In genomic region chr16:95999291-95999690, GRCm38 (mm10) we compare ENCODE assay signal across 19 mouse cellular contexts. TPM values are rescaled to one million over a fixed set of nuclear protein-coding genes. Genes with fewer than 3 reads are reported as not detected.
DNase-seq lines count a peak whose midpoint lies in the region; ATAC-seq and TF ChIP-seq lines count a peak whose summit lies in the region.
"Had no signal": no experiment of that assay in that cellular context is flagged by ENCODE, and none has a peak within 500 bp of the region (broad histone marks: within the 10 kb centered on the region; RNA-seq: fewer than 3 reads in every experiment).

No protein-coding gene starts in this region.

- in situ Hi-C loops in CH12.LX (cut with MboI; ENCODE audit: low pct_ligation_motif_present, low pct_unique_long_range_greater_than_20kb, low sequenced_read_pairs): no loop called here

- H3K27ac ChIP-seq in heart, embryonic 12.5 days (ENCODE audit: poor library complexity, severe bottlenecking): no peak overlapping the region
- H3K27ac ChIP-seq in CH12.LX (ENCODE audit: insufficient read depth, low read depth): no peak overlapping the region
- no peak overlapping the region for H3K27ac ChIP-seq in kidney, adult 2 months (ENCODE audit: insufficient read depth, low read depth, low read length)
- H3K27ac ChIP-seq: limb, embryonic 15.5 days; midbrain, embryonic 12.5 days had no signal

- TF ChIP-seq CTCF in CH12.LX (conservative IDR thresholded peaks at IDR 0.05 in 1 of 2, IDR thresholded peaks at IDR 0.05 in 1 of 2; ENCODE audit: low read depth in 2 of 2, low read length in 2 of 2): no peak
- no peak for TF ChIP-seq CTCF in kidney, adult 2 months (conservative IDR thresholded peaks at IDR 0.05; ENCODE audit: insufficient read depth, insufficient read length, low read depth, low read length)

- H3K27me3 ChIP-seq in heart, embryonic 12.5 days (replicated peaks): no peaks in the 10 kb centered on the region
- H3K27me3 ChIP-seq in CH12.LX (replicated peaks): peaks cover 2% of the 10 kb centered on the region
- no peaks in the 10 kb centered on the region for H3K27me3 ChIP-seq in kidney, adult 2 months (replicated peaks; ENCODE audit: control insufficient read depth, insufficient read depth, low read length)
- H3K27me3 ChIP-seq: limb, embryonic 15.5 days; midbrain, embryonic 12.5 days had no signal

- peaks cover 8% of the 10 kb centered on the region; the same call in 1 of the 2 replicates for H3K4me1 ChIP-seq in heart, embryonic 12.5 days (replicated peaks)
- H3K4me1 ChIP-seq in CH12.LX (ENCODE audit: control insufficient read depth in 1 of 2, insufficient read depth in 2 of 2): peaks cover 0 to 5% of the 10 kb centered on the region in 2 experiments; a peak in 3 of 4 replicates
- H3K4me1 ChIP-seq in kidney, adult 2 months (ENCODE audit: control insufficient read depth, insufficient read depth, low read length): no peaks in the 10 kb centered on the region
- H3K4me1 ChIP-seq: limb, embryonic 15.5 days; midbrain, embryonic 12.5 days had no signal

- H3K36me3 ChIP-seq in heart, embryonic 12.5 days: peaks cover 50% of the 10 kb centered on the region
- peaks cover 0 to 5% of the 10 kb centered on the region in 2 experiments for H3K36me3 ChIP-seq in CH12.LX (replicated peaks in 1 of 2; ENCODE audit: control insufficient read depth in 1 of 2, insufficient read depth in 1 of 2, low read length in 1 of 2)
- H3K36me3 ChIP-seq in kidney, adult 2 months (ENCODE audit: control insufficient read depth, insufficient read depth, low read length): peaks cover 10% of the 10 kb centered on the region

- 72% methylated on average over 5 of the region's 5 CpGs for WGBS in heart, embryonic 12.5 days
- 74% methylated on average over 5 of the region's 5 CpGs for WGBS in kidney, adult 2 months

- TF ChIP-seq EP300 in CH12.LX (IDR thresholded peaks at IDR 0.05; ENCODE audit: low read length): no peak

- dilution Hi-C loops in CH12.LX (cut with MboI; ENCODE audit: extremely low pct_ligation_motif_present, extremely low pct_unique_long_range_greater_than_20kb, low sequenced_read_pairs): no loop called here

- H3K4me3 ChIP-seq in heart, embryonic 12.5 days: no peak overlapping the region
- H3K4me3 ChIP-seq in CH12.LX (replicated peaks in 1 of 3; ENCODE audit: low read depth in 2 of 3, low read length in 2 of 3, poor library complexity in 1 of 3): no peak overlapping the region
- no peak overlapping the region for H3K4me3 ChIP-seq in kidney, adult 2 months (ENCODE audit: insufficient read depth, low read depth, low read length)
- H3K4me3 ChIP-seq: erythroblast, embryonic 14.5 days; limb, embryonic 15.5 days; midbrain, embryonic 12.5 days had no signal

- no peaks in the 10 kb centered on the region for H3K79me2 ChIP-seq in CH12.LX (replicated peaks; ENCODE audit: control insufficient read depth, extremely low read depth, insufficient read depth, poor library complexity, severe bottlenecking)

- TF ChIP-seq RAD21 in CH12.LX (IDR thresholded peaks at IDR 0.05; ENCODE audit: low read depth, low read length): no peak

- no peak for ATAC-seq in heart, embryonic 12.5 days (ENCODE audit: insufficient number of reproducible peaks, low FRiP score)
- ATAC-seq in inflammation-experienced regulatory T-cells, adult 6 months: peak; percentile 77
- ATAC-seq: forebrain, embryonic 16.5 days had no signal

- TF ChIP-seq POLR2A in CH12.LX (IDR thresholded peaks at IDR 0.05; ENCODE audit: low read depth, low read length): no peak
- TF ChIP-seq POLR2A in kidney, adult 2 months (IDR thresholded peaks at IDR 0.05; ENCODE audit: low read depth, low read length): no peak

- H3K9me3 ChIP-seq in heart, embryonic 12.5 days (replicated peaks): no peaks in the 10 kb centered on the region
- H3K9me3 ChIP-seq in CH12.LX (replicated peaks; ENCODE audit: low read length): no peaks in the 10 kb centered on the region
- H3K9me3 ChIP-seq: limb, embryonic 15.5 days; midbrain, embryonic 12.5 days had no signal

- intact Hi-C loops in left cerebral cortex, postnatal 36 days (cut with DNase I): no loop called here

- peak; percentile 16 for DNase-seq in heart, adult 8-10 months (ENCODE audit: low spot score)
- peak; percentile 9 for DNase-seq in CH12.LX (ENCODE audit: extremely low read depth)
- peak; percentile 36 for DNase-seq in thymus, postnatal 25 days
- no peak for DNase-seq in kidney, adult 2 months
- DNase-seq in left cerebral cortex, postnatal 36 days (ENCODE audit: low spot score in 2 of 2): no peak
- no peak for DNase-seq in cerebellum, adult 11-12 months
- DNase-seq: adrenal gland, postnatal 25 days; B cell, adult 2 months; cerebellum, postnatal 10 days; layer of hippocampus, adult 9-11 months; lung, adult 18-20 months; lung, postnatal 36 days; right cerebral cortex, postnatal 4 days had no signal

- H3K9ac ChIP-seq in heart, embryonic 12.5 days: no peak overlapping the region
- H3K9ac ChIP-seq in CH12.LX (ENCODE audit: insufficient read depth, low read depth): no peak overlapping the region
- H3K9ac ChIP-seq: limb, embryonic 15.5 days; midbrain, embryonic 12.5 days had no signal

- H3K4me2 ChIP-seq in heart, embryonic 12.5 days: no peak overlapping the region
- H3K4me2 ChIP-seq in CH12.LX (ENCODE audit: insufficient read depth, low read depth, poor library complexity, severe bottlenecking): no peak overlapping the region
- H3K4me2 ChIP-seq: limb, embryonic 15.5 days; midbrain, embryonic 12.5 days had no signal

TF ChIP-seq in CH12.LX, 34 proteins besides CTCF, POLR2A, EP300 and RAD21:
- TF ChIP-seq BHLHE40 (IDR thresholded peaks at IDR 0.05; ENCODE audit: low read depth, low read length) (peak; percentile 72), USF1 (IDR thresholded peaks at IDR 0.05; ENCODE audit: low read depth, low read length) (no peak; the same call in 1 of the 2 replicates), MEF2A (IDR thresholded peaks at IDR 0.05; ENCODE audit: borderline replicate concordance, low read depth, low read length) (no peak), JUND (conservative IDR thresholded peaks at IDR 0.05; ENCODE audit: low read depth, low read length) (no peak), IRF4 (IDR thresholded peaks at IDR 0.05; ENCODE audit: low read depth, low read length) (no peak), ZC3H11A (IDR thresholded peaks at IDR 0.05; ENCODE audit: low read depth, low read length) (no peak), SIN3A (IDR thresholded peaks at IDR 0.05; ENCODE audit: low read length) (no peak), MAFK (IDR thresholded peaks at IDR 0.05; ENCODE audit: insufficient replicate concordance, low read length) (no peak)

RNA-seq across cellular contexts. Expression of gene Psmg1, which starts 8.5 kb away (rescaled TPM):
- total RNA-seq in heart, adult 8-10 months (2022): 10 to 100 TPM; 23.4 to 27.1 (median 25.1) TPM
- 65.7 and 72.8 TPM in 2 replicates for polyA plus RNA-seq in heart, embryonic 12.5 days (2016; fragmentation: Nextera tagmentation; extraction: Ambion mirVana)
- total RNA-seq in CH12.LX (2012; rRNA removed) (134 and 146 TPM in 2 replicates), CH12.LX (2014; rRNA removed) (250 and 256 TPM in 2 replicates)
- polyA plus RNA-seq in CH12.LX (2012; ENCODE audit: insufficient read length, low read depth): 198 and 220 TPM in 2 replicates
- 10 to 100 TPM; 20.2 to 27.5 (median 25.2) TPM for polyA plus RNA-seq in inflammation-experienced regulatory T-cells, adult 6 months (2017; shearing (Covaris generic))
- 34.2 and 35.6 TPM in 2 replicates for polyA plus RNA-seq in kidney, adult 2 months (2012; rRNA removed)
- total RNA-seq in left cerebral cortex, postnatal 36 days (2021): 10 to 100 TPM; 14.5 to 15.3 TPM

Comparison
In these comparisons a context has a peak if more than half of its experiments do, and no peak if none do; other contexts are left out.
1. DNase-seq: peak in heart, adult 8-10 months (single experiment), CH12.LX (single experiment) and thymus, postnatal 25 days (single experiment); none in kidney, adult 2 months (single experiment), left cerebral cortex, postnatal 36 days (0 of 2) and cerebellum, adult 11-12 months (single experiment).